Mouse (Mus musculus) neural tube, embryonic 14.5 days (tissue): ENCODE results near the gene Supv3l1. TPM values are rescaled to one million over a fixed set of nuclear protein-coding genes. Genes with fewer than 3 reads are reported as not detected.
A peak's percentile ranks its signal among the peaks of the same experiment; 100 is the strongest.
"Not testable (repeated sequence)": the region's sequence is repeated elsewhere in the genome, so short reads cannot be mapped to it uniquely, and the experiment has no call there.

Experiments
- ATAC-seq: fragments of 200-750 bp; cut with Nextera tagmentation; 2 replicates; pipeline ENCODE4 v1.8.0; 2017; ENCODE audit warnings: low read depth, mild to moderate bottlenecking, moderate TSS enrichment, moderate library complexity
- H3K27ac ChIP-seq: fragments of 300-500 bp; sonication (generic); 2 replicates; pipeline ENCODE4 v1.5.1; 2014; ENCODE audit warnings: low read depth, mild to moderate bottlenecking, control low read depth, low read length, moderate library complexity, mixed read lengths
- H3K27me3 ChIP-seq: fragments of 300-500 bp; sonication (generic); 2 replicates; pipeline ENCODE4 v1.6.1; 2014; ENCODE audit warnings: low read length; ENCODE audit not compliant: control insufficient read depth, insufficient read depth
- H3K36me3 ChIP-seq: fragments of 300-500 bp; sonication (generic); 2 replicates; pipeline ENCODE4 v1.6.1; 2014; ENCODE audit warnings: low read length, mixed read lengths; ENCODE audit not compliant: control insufficient read depth, insufficient read depth
- H3K4me1 ChIP-seq: fragments of 300-500 bp; sonication (generic); 2 replicates; pipeline ENCODE4 v1.6.1; 2014; ENCODE audit warnings: low read length; ENCODE audit not compliant: control insufficient read depth, insufficient read depth
- H3K4me2 ChIP-seq: fragments of 300-500 bp; sonication (generic); 2 replicates; pipeline ENCODE4 v1.6.1; 2014; ENCODE audit warnings: mild to moderate bottlenecking, low read depth, low read length, control low read depth
- H3K4me3 ChIP-seq: fragments of 300-500 bp; sonication (generic); 2 replicates; pipeline ENCODE4 v1.5.1; 2014; ENCODE audit warnings: low read depth, low read length, control low read depth, mixed read lengths
- H3K9ac ChIP-seq: fragments of 300-500 bp; sonication (generic); replicated peaks from 2 replicates; pipeline ENCODE4 v1.6.1; 2014; ENCODE audit warnings: low read depth, mild to moderate bottlenecking, control low read depth, low read length, mixed read lengths
- H3K9me3 ChIP-seq: fragments of 300-500 bp; sonication (generic); 2 replicates; pipeline ENCODE4 v1.6.1; 2016; ENCODE audit warnings: low read length; ENCODE audit not compliant: control insufficient read depth
- WGBS: fragments of 180-500 bp; shearing (Covaris S2); extraction: QIAGEN DNeasy Blood & Tissue Kit; methylation state at CpG from one replicate; pipeline ENCODE4 v1.1.7; 2014; 5-methylcytosine and 5-hydroxymethylcytosine counted together
- polyA plus RNA-seq: library from polyadenylated mRNA; unstranded; fragments of >200 nt; fragmentation: Nextera tagmentation; extraction: Ambion mirVana; gene quantifications from 2 replicates; pipeline ENCODE4 v1.2.1, GENCODE M21; 2014

The Supv3l1 gene
- 20.0 and 23.2 TPM in 2 replicates for polyA plus RNA-seq

DNA sequence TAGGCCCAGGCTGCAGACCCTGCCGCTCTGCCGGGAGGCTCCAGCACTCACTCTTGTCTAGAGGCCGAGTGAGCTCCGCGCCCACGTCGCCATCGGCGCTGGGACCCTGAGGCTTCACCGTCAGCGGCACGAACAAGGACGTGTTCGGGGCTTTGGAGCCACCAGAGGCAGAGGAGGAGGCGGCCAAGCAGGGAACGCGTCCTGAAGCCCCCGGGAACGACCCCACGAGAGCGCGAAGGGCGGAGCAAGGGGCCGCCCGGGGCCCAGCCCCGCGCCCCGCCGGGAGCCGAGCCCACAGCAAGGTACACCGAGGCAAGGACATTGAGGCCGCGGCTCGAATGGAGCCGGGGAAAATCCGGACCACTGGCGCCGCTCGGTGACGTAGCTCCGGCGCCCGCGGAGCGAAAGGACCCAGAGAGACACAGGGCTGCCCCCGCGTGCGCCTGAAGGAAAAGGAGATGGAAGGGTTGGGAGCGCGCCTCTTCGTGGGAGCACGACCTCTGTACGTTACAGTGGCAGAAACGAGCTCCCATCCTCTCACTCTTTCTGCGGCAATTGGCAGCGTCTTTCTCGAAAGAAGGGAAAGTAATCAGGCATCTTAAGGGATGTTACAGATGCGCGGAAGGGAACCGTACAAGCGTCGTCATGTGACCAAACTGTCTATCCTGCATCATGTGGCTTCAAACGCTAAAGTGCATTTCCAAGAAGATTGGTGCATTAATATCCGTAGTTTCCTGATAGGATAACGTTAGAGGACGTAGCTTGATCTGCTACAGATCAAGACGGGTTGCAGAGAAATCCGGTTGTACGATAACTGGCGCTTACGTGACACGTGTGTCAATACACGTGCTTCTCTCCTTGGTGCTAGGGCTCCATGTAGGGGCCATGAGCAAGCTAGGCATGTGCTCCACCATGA lies at the start of gene Supv3l1, which contains the start of gene 4930507D05Rik:
Gene Supv3l1, minus strand, starts transcription at position 375 of the 916 bp plus-strand sequence.
Gene 4930507D05Rik, plus strand, starts transcription at position 126 of the 916 bp plus-strand sequence.
- Histone ChIP-seq H3K4me2 (peak within 1 kb of the TSS; percentile 49), H3K36me3 (peaks cover 23% of the 10 kb centered on the region), H3K9ac (peak within 1 kb of the TSS; percentile 83), H3K4me1 (peaks cover 14% of the 10 kb centered on the region; the same call in 1 of the 2 replicates), H3K27ac (peak within 1 kb of the TSS; percentile 87), H3K4me3 (peak within 1 kb of the TSS; percentile 76), H3K27me3 (no peaks in the 10 kb centered on the region), H3K9me3 (no peaks in the 10 kb centered on the region)
- ATAC-seq: peak; percentile 94
- under 1% methylated on average over 72 of the region's 73 CpGs for WGBS

DNA sequence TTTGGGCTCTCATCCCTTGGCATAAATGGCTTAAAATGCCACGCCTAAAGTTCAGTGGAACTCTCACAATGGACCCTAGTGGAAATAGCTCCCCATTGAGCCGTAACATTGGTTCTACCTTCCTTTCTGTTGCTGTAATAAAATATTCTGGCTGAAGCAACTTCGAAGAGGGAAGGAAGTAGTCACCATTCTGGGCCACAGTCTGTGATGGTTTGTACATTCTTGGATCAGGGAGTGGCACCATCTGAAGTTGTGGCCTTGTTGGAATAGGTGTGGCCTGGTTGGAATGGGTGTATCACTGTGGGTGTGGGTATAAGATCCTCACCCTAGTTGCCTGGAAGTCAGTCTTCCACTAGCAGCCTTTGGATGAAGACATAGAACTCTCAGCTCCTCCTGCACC lies 42.1 kb upstream of the Supv3l1 start:
- not testable (repeated sequence) for ATAC-seq, H3K4me3 ChIP-seq, H3K27ac ChIP-seq, H3K36me3 ChIP-seq, H3K4me1 ChIP-seq, H3K27me3 ChIP-seq, H3K9ac ChIP-seq, H3K9me3 ChIP-seq, H3K4me2 ChIP-seq
- 91% methylated on average over 3 of the region's 3 CpGs for WGBS

DNA sequence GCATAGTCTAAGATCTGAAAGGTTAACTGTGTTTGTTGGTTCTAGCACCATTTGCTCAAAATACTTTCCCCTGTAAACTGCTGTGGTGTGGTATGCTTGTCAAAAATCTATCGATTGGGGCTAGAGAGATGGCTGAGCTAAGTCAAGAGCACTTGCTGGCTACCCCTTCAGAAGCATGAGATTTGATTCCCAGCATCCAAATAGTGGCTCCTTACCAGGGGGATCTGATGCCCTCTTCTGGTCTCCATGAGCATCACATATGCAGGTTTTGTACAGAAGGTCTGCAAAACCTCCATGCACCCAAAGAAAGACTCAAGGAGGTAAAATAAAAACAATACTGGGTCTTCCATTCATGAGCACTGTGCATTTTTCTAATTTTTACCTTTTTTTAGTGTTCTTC lies 38.7 kb upstream of the Supv3l1 start:
- H3K27me3 ChIP-seq: no peaks in the 10 kb centered on the region

DNA sequence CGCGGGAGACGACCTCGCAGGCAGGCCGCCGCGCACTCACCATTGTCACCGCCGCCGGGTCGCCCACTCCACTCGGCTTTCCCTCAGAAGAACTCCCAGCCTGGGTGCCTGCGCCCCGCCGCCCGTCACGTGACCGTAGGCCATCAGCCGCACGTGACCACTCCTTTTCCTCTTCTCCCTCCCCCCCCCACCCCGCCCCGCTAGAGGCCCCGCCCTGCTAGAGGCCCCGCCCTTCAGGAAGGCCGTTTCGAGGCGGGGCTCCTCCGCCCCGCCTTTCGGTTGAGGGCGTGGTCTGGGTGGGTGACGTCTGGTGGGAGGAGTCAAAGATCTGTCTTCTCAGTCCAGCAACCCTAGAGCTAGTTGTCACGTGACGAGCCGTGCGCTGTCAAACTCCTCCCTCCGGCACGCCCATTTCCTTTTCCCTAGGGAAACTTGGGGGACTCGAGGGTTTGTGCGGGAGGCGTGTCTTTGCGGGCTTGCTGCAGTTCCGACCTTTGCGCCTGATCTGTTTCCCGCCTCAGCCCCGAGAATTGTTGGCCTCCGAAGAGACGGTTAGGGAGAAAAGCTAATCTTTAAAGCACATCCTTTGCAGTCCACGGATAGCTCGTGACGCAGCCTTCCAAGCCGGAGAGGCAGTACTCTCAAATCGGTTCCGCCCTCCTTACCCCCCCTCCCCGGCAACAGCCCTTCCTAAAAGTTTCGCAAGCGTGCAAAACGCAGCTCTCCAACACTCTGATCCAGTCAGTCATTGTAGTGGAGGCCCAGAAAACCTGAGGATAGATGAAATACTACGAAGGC lies 37.3 kb upstream of the Supv3l1 start, which contains the start of gene Vps26a:
Gene Vps26a, minus strand, starts transcription at position 188 of the 798 bp plus-strand sequence.
- Histone ChIP-seq H3K36me3 (no peaks in the 10 kb centered on the region), H3K4me2 (peak within 1 kb of the TSS; percentile 77), H3K9ac (peak within 1 kb of the TSS; percentile 85), H3K27me3 (no peaks in the 10 kb centered on the region), H3K4me1 (peaks cover 5% of the 10 kb centered on the region; the same call in 1 of the 2 replicates), H3K4me3 (peak within 1 kb of the TSS; percentile 85), H3K9me3 (no peaks in the 10 kb centered on the region), H3K27ac (peak within 1 kb of the TSS; percentile 84)
- under 1% methylated on average over 55 of the region's 59 CpGs for WGBS
- peak; percentile 89 for ATAC-seq

More for the DNA sequence above, 38.7 kb upstream of the Supv3l1 start:
- Histone ChIP-seq H3K36me3 (no peaks in the 10 kb centered on the region), H3K27ac (no peak overlapping the region), H3K4me2 (no peak overlapping the region), H3K9me3 (no peaks in the 10 kb centered on the region), H3K4me1 (peaks cover 5% of the 10 kb centered on the region; the same call in 1 of the 2 replicates), H3K9ac (no peak overlapping the region), H3K4me3 (no peak overlapping the region)
- ATAC-seq: no peak
- 29% methylated on average over 1 of the region's 1 CpGs for WGBS

DNA sequence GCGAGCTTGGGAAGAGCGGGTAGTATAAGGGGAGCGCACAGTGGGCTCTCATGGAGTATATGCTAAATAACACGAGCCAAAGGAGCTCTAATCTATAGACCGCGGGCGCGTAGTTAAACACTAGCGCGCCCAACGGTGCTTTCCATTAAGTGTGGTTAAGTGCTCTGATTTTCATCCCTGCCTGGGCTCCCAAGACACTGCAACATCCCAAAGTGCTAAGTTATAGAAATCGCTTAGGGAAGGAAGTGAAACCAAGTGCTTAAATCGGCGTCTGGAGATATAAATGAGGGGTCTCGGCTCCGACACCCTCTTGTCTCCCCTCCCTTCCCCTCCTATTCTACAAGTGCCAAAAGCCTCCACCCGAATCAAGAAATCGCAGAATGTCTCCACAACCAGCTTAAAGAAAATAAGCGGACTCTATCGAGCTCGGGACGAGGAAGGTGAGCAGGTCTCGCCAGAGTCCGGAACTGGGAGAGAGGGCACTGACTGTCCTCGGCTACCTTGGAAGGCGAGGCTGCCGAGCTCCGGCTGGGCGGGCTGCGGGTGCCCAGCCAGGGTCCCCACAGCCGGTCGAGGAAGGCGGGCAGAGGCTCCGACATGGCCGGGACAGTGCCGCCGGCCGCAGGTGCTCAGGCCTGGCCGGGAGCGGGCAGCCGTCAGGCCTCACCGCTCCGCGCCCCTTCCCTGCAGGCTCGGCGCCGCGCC lies 36.5 kb upstream of the Supv3l1 start:
- H3K27me3 ChIP-seq: no peaks in the 10 kb centered on the region
- peak overlapping the region; percentile 84 for H3K27ac ChIP-seq
- ATAC-seq: peak; percentile 78
- under 1% methylated on average over 45 of the region's 48 CpGs for WGBS
- no peaks in the 10 kb centered on the region for H3K9me3 ChIP-seq
- H3K4me2 ChIP-seq: peak overlapping the region; percentile 74
- peak overlapping the region; percentile 85 for H3K4me3 ChIP-seq
- peaks cover 5% of the 10 kb centered on the region; the same call in 1 of the 2 replicates for H3K4me1 ChIP-seq
- no peaks in the 10 kb centered on the region for H3K36me3 ChIP-seq
- peak overlapping the region; percentile 85 for H3K9ac ChIP-seq

DNA sequence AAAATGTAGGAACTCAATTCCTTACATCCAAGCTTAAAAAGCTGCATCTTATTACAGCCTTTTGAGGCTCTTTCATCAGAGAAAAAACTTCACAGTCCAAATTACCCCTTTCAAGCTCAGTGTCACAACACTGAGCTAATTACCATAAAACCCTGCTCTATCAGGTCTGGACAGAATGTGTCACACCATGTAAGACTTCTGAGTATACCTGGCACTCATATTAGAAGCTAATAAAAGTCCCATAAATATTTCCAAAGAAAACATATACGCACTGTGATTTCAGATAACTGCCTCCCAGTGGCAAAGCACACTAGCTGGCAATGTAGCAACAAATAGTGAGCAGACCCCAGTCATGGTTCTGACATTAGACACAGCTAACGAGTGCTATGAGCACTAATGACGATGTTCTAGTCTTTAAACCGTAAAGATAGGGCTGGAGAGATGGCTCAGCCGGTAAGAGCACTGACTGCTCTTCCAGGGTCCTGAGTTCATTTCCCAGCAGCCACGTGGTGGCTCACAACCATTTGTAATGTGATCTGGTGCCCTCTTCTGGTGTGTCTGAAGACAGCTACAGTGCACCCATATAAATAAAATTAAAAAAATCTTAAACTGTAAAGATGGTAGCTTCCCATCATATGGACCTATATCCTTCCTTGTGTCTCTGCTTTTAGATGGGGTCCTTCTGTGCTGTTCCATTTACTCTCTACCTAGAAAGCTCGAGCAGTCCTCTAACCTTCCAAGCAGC lies 31.7 kb upstream of the Supv3l1 start:
- Histone ChIP-seq H3K4me2 (no peak overlapping the region), H3K27me3 (no peaks in the 10 kb centered on the region), H3K9ac (no peak overlapping the region), H3K4me3 (no peak overlapping the region), H3K4me1 (peaks cover 5% of the 10 kb centered on the region; the same call in 1 of the 2 replicates), H3K36me3 (no peaks in the 10 kb centered on the region), H3K27ac (no peak overlapping the region), H3K9me3 (no peaks in the 10 kb centered on the region)
- no peak for ATAC-seq
- 59% methylated on average over 7 of the region's 7 CpGs for WGBS

DNA sequence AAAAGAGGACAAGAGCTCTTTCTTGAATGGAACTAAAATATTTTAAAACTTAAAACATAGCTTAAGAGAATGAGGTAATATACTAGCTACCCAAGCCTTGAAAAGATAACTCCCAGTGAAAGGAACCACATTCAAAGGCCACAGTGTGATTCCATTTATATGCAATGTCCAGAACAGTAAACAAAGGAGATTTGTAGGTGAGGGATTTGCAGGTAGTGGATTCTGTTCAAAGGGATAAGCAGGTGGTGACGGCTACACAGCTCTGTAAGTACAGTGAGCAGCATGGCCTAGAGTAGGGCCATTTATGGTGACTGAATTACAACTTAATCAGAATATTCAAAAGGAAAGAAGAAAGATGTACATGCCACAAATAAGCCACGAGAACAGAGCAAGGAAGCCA lies 27.4 kb upstream of the Supv3l1 start:
- H3K9ac ChIP-seq: no peak overlapping the region
- no peaks in the 10 kb centered on the region for H3K27me3 ChIP-seq
- no peaks in the 10 kb centered on the region for H3K4me1 ChIP-seq
- no peak overlapping the region for H3K4me3 ChIP-seq
- H3K36me3 ChIP-seq: no peaks in the 10 kb centered on the region
- WGBS: 62% methylated on average over 2 of the region's 2 CpGs
- H3K27ac ChIP-seq: no peak overlapping the region
- H3K9me3 ChIP-seq: no peaks in the 10 kb centered on the region
- no peak for ATAC-seq
- no peak overlapping the region for H3K4me2 ChIP-seq

DNA sequence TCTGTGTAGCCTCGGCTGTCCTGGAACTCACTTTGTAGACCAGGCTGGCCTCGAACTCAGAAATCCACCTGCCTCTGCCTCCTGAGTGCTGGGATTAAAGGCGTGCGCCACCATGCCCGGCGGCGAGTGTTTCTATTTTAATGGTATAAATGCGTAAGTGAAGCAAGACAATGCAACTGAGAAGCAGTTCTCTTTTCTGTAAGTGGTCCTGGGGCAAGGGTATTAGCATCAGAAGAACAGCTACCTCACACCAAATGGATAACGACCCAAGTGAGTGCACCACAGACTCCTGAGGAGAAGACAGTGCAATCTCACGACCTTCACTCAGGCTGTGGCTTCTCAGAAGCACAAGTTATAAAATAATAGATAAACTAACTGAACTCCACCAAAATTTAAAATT lies 25.4 kb upstream of the Supv3l1 start:
- Histone ChIP-seq H3K27ac (no peak overlapping the region), H3K9ac (no peak overlapping the region), H3K36me3 (no peaks in the 10 kb centered on the region), H3K4me2 (no peak overlapping the region), H3K27me3 (no peaks in the 10 kb centered on the region), H3K9me3 (no peaks in the 10 kb centered on the region), H3K4me3 (no peak overlapping the region), H3K4me1 (no peaks in the 10 kb centered on the region)
- 92% methylated on average over 10 of the region's 10 CpGs for WGBS
- ATAC-seq: no peak
